Mouse (Mus musculus) intestine, embryonic 16.5 days (tissue): ENCODE results near the gene Trpv4. TPM values are rescaled to one million over a fixed set of nuclear protein-coding genes. Genes with fewer than 3 reads are reported as not detected.
A peak's percentile ranks its signal among the peaks of the same experiment; 100 is the strongest.

ENCODE experiments used
- ATAC-seq: fragments of 200-750 bp; cut with Nextera tagmentation; 2 replicates; pipeline ENCODE4 v1.8.0; 2017; ENCODE audit warnings: moderate TSS enrichment, moderate library complexity
- H3K27ac ChIP-seq: fragments of 300-500 bp; sonication (generic); 2 replicates; pipeline ENCODE4 v1.5.1; 2014; ENCODE audit warnings: mild to moderate bottlenecking, low read length
- H3K27me3 ChIP-seq: fragments of 300-500 bp; sonication (generic); replicated peaks from 2 replicates; pipeline ENCODE4 v1.6.1; 2014; ENCODE audit warnings: low read length, control low read depth, mixed read lengths; ENCODE audit not compliant: control insufficient read depth, insufficient read depth
- H3K36me3 ChIP-seq: fragments of 300-500 bp; sonication (generic); 2 replicates; pipeline ENCODE4 v1.6.1; 2014; ENCODE audit warnings: low read length, control low read depth; ENCODE audit not compliant: control insufficient read depth, insufficient read depth
- H3K4me1 ChIP-seq: fragments of 300-500 bp; sonication (generic); 2 replicates; pipeline ENCODE4 v1.6.1; 2014; ENCODE audit warnings: low read length, control low read depth, mixed read lengths; ENCODE audit not compliant: control insufficient read depth, insufficient read depth
- H3K4me2 ChIP-seq: fragments of 300-500 bp; sonication (generic); 2 replicates; pipeline ENCODE4 v1.6.1; 2014; ENCODE audit warnings: low read depth, low read length, control low read depth
- H3K4me3 ChIP-seq: fragments of 300-500 bp; sonication (generic); 2 replicates; pipeline ENCODE4 v1.5.1; 2014; ENCODE audit warnings: mild to moderate bottlenecking, low read length
- H3K9ac ChIP-seq: fragments of 300-500 bp; sonication (generic); 2 replicates; pipeline ENCODE4 v1.6.1; 2014; ENCODE audit warnings: low read depth, low read length
- H3K9me3 ChIP-seq: fragments of 300-500 bp; sonication (generic); 2 replicates; pipeline ENCODE4 v1.6.1; 2016; ENCODE audit warnings: low read length, control low read depth; ENCODE audit not compliant: control insufficient read depth
- WGBS: fragments of 180-500 bp; shearing (Covaris S2); extraction: QIAGEN DNeasy Blood & Tissue Kit; methylation state at CpG from one replicate; pipeline ENCODE4 v1.1.7; 2014; 5-methylcytosine and 5-hydroxymethylcytosine counted together
- polyA plus RNA-seq: library from polyadenylated mRNA; unstranded; fragments of >200 nt; fragmentation: Nextera tagmentation; extraction: Ambion mirVana; gene quantifications from 2 replicates; pipeline ENCODE4 v1.2.1, GENCODE M21; 2015

Trpv4 gene
- polyA plus RNA-seq, 1 experiment from 2014 or later: 0.93 TPM

DNA sequence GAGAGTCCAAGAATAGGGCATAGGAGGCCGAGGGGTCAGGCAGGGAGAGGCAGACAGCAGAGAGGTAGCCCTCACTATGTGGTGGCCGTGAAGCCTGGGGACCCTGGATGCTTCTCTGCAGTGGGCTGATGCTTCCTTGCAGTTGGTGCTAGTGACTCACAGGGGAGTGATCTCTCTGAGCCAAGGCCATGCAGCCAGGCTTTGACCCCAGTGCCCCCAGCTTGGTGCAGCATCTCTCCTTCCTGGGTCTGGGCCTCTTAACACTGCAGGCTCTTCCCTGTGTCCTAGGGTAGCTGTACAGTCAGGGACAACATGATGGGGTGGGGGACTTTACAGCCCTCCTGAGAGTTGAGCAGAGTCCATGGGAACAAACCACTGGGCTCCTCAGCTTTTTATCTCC, 68.8 kb downstream of the Trpv4 start:
- Histone ChIP-seq H3K27ac (peak overlapping the region; percentile 79), H3K9me3 (no peaks in the 10 kb centered on the region), H3K4me2 (peak overlapping the region; percentile 46), H3K4me3 (no peak overlapping the region), H3K9ac (peak overlapping the region; percentile 12; the same call in 1 of the 2 replicates), H3K36me3 (no peaks in the 10 kb centered on the region), H3K27me3 (no peaks in the 10 kb centered on the region), H3K4me1 (peaks cover 91% of the 10 kb centered on the region)
- ATAC-seq: peak; percentile 49
- WGBS: 40% methylated on average over 2 of the region's 2 CpGs

DNA sequence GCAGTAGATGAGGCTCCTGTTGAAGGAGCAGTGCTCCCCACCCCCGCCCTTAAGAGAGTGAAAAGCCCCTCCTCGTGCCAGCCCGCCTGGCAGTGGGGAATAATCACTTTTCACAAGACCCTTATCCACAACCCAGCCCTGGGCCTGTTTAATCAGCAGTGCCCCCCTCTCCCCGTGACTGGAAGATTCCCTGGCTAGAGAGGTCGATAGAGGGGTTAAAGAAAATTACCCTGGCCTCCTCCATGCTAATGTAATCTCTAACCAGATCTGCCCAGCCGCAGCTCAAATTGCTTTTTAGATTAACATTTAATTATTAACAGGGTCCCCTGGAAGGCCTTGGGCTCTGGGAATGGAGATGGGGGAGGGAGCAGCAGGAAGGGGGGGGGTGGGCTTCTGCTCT, 69.2 kb downstream of the Trpv4 start:
- Histone ChIP-seq H3K36me3 (no peaks in the 10 kb centered on the region), H3K4me1 (peaks cover 91% of the 10 kb centered on the region), H3K9me3 (no peaks in the 10 kb centered on the region), H3K4me3 (no peak overlapping the region), H3K27me3 (no peaks in the 10 kb centered on the region), H3K9ac (no peak overlapping the region), H3K4me2 (peak overlapping the region; percentile 46), H3K27ac (peak overlapping the region; percentile 79)
- WGBS: 38% methylated on average over 6 of the region's 6 CpGs
- ATAC-seq: peak; percentile 16

DNA sequence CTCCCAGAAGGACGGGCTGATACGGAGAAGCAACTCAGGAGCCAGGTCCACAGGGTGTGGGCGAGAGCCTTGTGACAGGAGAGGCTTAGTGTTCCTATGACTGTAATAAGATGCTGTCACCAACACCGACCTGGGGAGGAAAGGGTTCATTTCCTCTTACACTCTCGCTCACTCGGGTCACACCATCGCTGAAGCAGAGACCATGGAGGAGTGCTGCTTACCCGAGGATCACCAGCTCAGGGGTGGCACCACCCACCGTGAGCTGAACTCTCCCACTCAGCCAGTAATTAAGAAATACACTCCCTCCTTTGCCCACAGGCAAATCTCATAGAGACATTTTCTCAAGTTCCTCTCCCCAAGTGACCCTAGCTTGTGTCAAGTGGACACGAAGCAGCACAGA, 69.8 kb downstream of the Trpv4 start:
- H3K9ac ChIP-seq: no peak overlapping the region
- H3K36me3 ChIP-seq: no peaks in the 10 kb centered on the region
- 50% methylated on average over 10 of the region's 10 CpGs for WGBS
- H3K4me3 ChIP-seq: no peak overlapping the region
- no peak overlapping the region for H3K4me2 ChIP-seq
- no peaks in the 10 kb centered on the region for H3K9me3 ChIP-seq
- no peaks in the 10 kb centered on the region for H3K27me3 ChIP-seq
- peaks cover 90% of the 10 kb centered on the region for H3K4me1 ChIP-seq
- no peak for ATAC-seq
- H3K27ac ChIP-seq: peak overlapping the region; percentile 1; the same call in 1 of the 2 replicates

DNA sequence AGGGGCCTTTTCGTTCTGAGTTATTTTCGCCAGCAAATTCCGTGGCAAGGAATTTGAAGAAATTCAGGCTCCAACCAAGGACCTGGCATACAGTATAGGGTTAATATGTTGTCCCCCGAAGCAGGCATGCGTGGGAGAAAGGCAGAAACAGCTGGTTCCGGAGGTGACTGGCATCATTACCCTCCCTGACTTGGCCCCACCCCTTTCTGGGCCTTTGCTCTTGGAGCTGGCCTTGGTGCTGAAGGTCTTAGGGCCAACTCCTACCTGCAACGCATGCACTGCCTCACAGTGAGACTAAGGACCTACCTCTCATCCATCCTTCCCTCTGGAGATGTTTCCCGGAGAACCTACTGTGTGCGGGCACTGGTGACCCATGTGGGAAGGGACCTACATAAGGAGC, 70.3 kb downstream of the Trpv4 start:
- H3K27me3 ChIP-seq: no peaks in the 10 kb centered on the region
- no peaks in the 10 kb centered on the region for H3K9me3 ChIP-seq
- no peak overlapping the region for H3K4me2 ChIP-seq
- no peak overlapping the region for H3K4me3 ChIP-seq
- peaks cover 90% of the 10 kb centered on the region for H3K4me1 ChIP-seq
- H3K9ac ChIP-seq: no peak overlapping the region
- no peak for ATAC-seq
- H3K27ac ChIP-seq: no peak overlapping the region
- H3K36me3 ChIP-seq: no peaks in the 10 kb centered on the region
- 38% methylated on average over 9 of the region's 9 CpGs for WGBS

DNA sequence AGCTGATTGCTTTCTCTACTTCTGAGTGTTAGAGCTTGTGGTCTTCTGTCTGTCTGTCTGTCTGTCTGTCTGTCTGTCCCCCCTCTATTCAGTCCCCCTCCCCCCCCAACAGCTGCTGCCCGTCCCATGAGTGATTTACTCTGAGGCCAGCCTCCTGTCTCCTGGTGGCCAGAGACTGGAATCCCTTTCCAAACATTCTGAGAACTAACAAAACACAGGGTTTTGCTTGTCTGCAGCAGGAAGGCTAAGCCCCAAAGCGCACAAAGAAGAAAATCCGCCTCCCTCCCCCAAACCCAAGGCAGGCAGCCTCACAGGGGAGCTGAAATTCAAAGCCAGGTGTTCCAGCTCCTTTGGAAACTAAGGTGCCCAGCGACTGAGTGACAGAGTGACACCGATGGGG, 72.5 kb downstream of the Trpv4 start:
- H3K27me3 ChIP-seq: no peaks in the 10 kb centered on the region
- H3K27ac ChIP-seq: peak overlapping the region; percentile 45
- no peaks in the 10 kb centered on the region for H3K36me3 ChIP-seq
- H3K4me2 ChIP-seq: no peak overlapping the region
- no peaks in the 10 kb centered on the region for H3K9me3 ChIP-seq
- 19% methylated on average over 5 of the region's 5 CpGs for WGBS
- peaks cover 70% of the 10 kb centered on the region for H3K4me1 ChIP-seq
- H3K4me3 ChIP-seq: no peak overlapping the region
- H3K9ac ChIP-seq: 0 out of 2 replicates have a peak overlapping the region, but pooled peaks have one; percentile 37
- no peak for ATAC-seq

DNA sequence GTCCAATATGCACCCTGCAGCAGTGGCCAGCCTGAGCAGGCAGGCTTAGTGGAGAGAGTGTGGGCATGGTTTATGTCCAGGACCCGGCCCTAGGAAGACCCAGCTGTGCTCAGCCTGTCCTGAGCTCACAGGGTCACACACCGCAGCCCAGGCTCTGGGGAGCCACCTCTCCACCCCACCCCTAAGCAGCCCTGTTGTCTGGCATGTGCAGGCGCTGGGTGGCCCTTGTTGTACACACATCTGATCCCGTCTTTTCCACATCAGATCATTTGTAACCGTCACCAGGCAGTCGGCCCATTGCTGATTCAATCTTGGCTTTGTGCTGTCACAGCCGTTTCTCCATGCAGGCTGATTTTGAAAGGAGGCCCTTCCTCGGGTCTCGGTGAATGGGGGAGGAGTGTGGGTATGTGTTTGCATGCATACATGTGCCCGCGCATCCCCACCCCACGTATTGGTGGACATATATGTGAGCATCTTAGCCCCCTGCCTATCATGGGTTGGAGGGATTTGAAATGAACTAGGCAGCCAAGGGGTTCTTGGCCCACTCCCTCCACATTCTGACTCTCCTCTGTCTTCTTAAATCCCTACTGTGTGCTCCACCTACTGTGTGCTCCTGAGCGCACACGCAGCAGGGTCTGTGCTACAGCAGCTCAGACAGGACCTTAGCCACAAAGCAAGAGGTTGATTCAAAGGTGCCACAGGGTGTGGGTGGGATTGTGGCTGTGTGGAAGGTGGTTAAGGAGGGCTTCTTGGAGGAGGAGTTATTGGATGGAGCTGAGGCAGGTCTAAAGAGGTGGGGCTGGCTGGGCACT, 73.7 kb downstream of the Trpv4 start:
- Histone ChIP-seq H3K4me1 (peaks cover 58% of the 10 kb centered on the region), H3K27me3 (no peaks in the 10 kb centered on the region), H3K4me3 (no peak overlapping the region), H3K9me3 (no peaks in the 10 kb centered on the region), H3K27ac (no peak overlapping the region), H3K36me3 (no peaks in the 10 kb centered on the region), H3K4me2 (no peak overlapping the region), H3K9ac (no peak overlapping the region)
- ATAC-seq: no peak
- 54% methylated on average over 14 of the region's 14 CpGs for WGBS

DNA sequence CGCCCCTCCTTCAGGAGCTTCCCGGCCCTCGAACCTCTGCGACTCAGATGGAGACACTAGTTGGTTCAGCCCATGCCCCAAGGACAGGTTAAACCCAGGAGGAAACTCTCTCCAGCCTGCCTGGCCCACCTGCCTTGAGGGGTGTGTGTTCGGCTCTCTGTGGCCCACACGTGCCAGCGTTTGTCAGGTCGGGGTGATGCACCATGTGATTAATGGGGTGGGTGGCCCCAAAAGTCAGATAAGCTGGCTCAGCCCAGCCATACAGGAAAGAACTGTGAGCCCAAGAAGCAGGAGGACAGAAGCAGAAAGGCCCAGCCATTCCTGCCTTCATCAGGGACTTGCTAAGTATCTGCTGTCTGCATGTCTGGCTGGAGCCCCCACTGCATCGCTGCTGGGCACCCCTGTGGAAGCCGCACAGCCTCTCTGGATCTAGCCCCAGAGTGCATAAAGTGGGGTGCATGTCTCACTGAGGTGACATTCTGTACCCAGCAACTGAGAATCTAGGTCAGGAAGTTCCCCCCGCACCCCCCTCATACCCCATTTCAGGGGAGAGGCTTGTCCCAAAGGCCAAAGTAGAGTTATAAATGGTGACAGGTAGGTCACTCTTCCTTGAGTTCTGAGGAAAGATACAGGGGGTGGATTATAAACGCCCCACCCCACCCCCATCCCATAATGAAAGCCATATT, 74.6 kb downstream of the Trpv4 start:
- Histone ChIP-seq H3K4me2 (no peak overlapping the region), H3K36me3 (no peaks in the 10 kb centered on the region), H3K4me1 (peaks cover 49% of the 10 kb centered on the region), H3K9ac (no peak overlapping the region), H3K27me3 (no peaks in the 10 kb centered on the region), H3K4me3 (no peak overlapping the region), H3K9me3 (no peaks in the 10 kb centered on the region), H3K27ac (no peak overlapping the region)
- WGBS: 59% methylated on average over 12 of the region's 12 CpGs
- ATAC-seq: 0 out of 2 replicates have a peak, but pooled peaks have one; percentile 8

DNA sequence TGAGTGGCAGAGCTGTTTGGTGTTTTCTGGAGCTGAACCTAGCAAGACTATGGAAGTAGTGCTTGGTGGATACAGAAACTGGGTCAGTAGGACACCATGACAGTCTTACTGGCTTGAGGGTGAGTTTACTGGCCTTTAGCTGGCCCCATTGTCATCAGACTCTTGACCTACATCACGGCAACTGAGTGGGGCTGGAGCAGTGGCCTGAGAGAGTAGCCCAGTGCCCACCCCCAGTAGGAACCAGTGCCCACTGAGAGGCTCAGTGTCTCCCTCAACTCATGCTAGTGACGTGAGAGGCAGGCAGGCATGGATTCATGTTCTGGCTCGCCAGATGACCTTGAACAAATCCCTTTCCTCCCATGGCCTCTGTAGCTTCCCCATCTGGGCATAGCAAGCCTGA, 75.2 kb downstream of the Trpv4 start:
- ATAC-seq: no peak
- Histone ChIP-seq H3K4me1 (peaks cover 44% of the 10 kb centered on the region), H3K4me3 (no peak overlapping the region), H3K9ac (no peak overlapping the region), H3K36me3 (no peaks in the 10 kb centered on the region), H3K27ac (no peak overlapping the region), H3K27me3 (no peaks in the 10 kb centered on the region), H3K9me3 (no peaks in the 10 kb centered on the region), H3K4me2 (no peak overlapping the region)
- WGBS: 81% methylated on average over 3 of the region's 3 CpGs

DNA sequence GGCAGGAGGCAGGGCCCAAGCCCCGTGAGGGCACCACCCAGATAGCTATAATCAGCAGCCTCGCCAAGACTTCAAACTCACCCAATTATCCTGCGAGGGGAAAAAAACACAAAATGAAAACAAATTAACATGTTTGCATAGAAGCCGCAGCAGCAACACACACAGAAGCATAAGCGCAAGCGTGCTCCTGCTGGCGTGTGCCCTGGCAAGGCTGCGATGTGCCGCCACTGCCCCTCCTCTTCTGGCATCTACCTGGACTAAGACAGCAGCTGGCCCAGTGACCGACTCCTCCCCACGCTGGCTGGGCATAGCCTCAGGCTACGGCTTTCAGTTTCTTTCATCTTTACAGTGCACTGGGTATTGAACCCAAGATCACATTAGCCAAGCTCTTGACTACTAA, 76.7 kb downstream of the Trpv4 start:
- Histone ChIP-seq H3K27ac (no peak overlapping the region), H3K4me2 (no peak overlapping the region)

More for the DNA sequence above, 76.7 kb downstream of the Trpv4 start:
- H3K4me3 ChIP-seq: no peak overlapping the region
- peaks cover 35% of the 10 kb centered on the region for H3K4me1 ChIP-seq
- no peaks in the 10 kb centered on the region for H3K9me3 ChIP-seq
- no peaks in the 10 kb centered on the region for H3K36me3 ChIP-seq
- 72% methylated on average over 12 of the region's 12 CpGs for WGBS
- H3K9ac ChIP-seq: no peak overlapping the region
- H3K27me3 ChIP-seq: no peaks in the 10 kb centered on the region
- ATAC-seq: no peak
